Mouse (Mus musculus) neutrophil, adult 65 days (primary cell): ENCODE measurements around the gene Gm20425. TPM values are rescaled to one million over a fixed set of nuclear protein-coding genes. Genes with fewer than 3 reads are reported as not detected.

ENCODE experiments used
- total RNA-seq: library from RNA; stranded (reverse); gene quantifications from 2 replicates; pipeline ENCODE4 v1.2.4, GENCODE M21; 2023

Gene Gm20425
- 1.7 and 6.6 TPM in 2 replicates for total RNA-seq

DNA sequence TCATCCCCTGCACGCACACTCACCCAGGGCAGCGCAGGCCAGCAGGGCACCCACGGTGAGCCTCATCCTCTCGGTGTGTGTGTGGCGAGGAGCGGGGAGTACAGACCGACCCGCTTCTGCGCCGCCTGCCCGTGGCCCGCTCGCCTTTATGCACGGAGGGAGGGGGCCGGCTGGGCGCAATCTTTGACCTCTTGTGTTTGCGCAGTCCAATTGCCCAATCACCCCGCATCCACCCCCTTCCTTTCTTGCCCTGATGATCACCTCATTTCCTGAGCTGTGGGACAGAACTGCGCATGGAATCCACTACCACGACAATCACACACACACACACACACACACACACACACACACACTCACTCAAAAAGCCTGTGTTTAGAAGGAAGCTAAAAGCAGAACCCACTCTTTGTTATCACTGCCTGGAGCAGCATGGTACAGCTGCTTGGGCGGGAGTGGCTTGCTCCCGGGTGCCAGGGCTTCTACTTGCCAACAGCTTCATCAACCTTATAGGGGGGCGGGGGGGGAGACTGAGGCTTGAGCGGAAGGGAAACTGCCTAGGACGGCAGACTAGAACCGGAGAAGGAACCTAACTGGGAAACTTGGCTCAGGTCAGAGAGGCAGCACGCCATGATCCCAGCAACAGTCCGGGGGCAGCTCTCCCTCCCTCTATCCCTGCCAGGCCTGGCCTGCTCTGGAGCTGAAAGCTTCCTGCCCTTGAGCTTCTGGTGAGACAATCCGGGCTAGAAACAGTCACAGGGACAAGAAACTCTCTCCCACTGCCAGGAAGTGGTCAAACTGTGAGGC is at the start of gene Gm20425, which contains the start of gene Trf:
Gene Gm20425 (minus strand): TSS at position 157 of the 801 bp plus-strand sequence.
Gene Trf (minus strand): TSS at position 294 of the 801 bp plus-strand sequence.

DNA sequence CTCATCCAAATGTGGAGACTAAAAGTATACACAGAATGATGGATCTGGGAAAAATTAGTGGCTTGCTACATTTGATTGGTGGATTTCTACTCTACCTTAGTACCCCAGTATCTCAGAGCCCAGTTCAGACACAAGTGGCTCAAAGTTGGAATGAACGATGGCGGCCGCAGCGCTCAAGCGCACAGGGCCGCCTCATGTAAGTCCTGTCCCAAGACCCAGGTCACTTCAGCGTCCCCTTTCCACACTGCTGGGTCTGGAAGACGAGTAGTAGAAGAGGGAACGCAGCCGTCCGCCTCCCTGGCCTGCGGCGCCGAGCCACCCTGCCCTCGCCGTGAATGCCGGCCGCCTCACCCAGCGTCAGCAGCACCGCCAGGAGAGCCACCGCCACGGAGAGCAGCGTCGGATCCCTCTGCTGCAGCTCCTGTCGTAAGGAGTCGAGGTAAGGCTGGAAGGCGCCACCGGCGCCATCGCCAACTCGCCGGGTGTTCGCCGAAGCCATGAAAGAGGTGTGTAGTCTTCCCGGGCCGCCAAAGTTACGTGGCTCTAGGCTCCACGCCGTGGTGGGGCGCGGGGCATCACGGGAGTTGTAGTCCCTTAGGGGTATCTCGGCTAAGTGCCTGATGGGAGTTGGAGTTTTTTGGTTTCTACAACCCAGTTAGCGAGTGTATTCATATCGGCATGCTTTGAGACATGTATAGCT is 28.4 kb downstream of the Gm20425 start, which contains the start of gene Srprb:
Gene Srprb (minus strand): TSS at position 577 of the 700 bp plus-strand sequence.

Other genes with a start within 250 kb of the Gm20425 start
- gene Slco2a1, start 241.6 kb downstream of the Gm20425 start, total RNA-seq, result not detected in 2 replicates
- not detected in 2 replicates for gene Rab6b, start 118.5 kb downstream of the Gm20425 start, total RNA-seq
- gene Srprb, start 28.2 kb downstream of the Gm20425 start, total RNA-seq, result 4.9 and 5.0 TPM in 2 replicates
- gene Trf, start 137 bp upstream of the Gm20425 start, total RNA-seq, result 61.9 and 67.0 TPM in 2 replicates
- gene 1300017J02Rik, start 74.8 kb upstream of the Gm20425 start, total RNA-seq, result 0.60 and 1.2 TPM in 2 replicates
- gene Topbp1, start 74.9 kb upstream of the Gm20425 start, total RNA-seq, result 63.1 and 103 TPM in 2 replicates
- gene Cdv3, start 135.5 kb upstream of the Gm20425 start, total RNA-seq, result 76.1 and 79.0 TPM in 2 replicates